Mouse (Mus musculus) midbrain, embryonic 15.5 days (tissue): Measurements from ENCODE around the gene Ahnak. TPM values are rescaled to one million over a fixed set of nuclear protein-coding genes. Genes with fewer than 3 reads are reported as not detected.
A peak's percentile ranks its signal among the peaks of the same experiment; 100 is the strongest.
"Not testable (repeated sequence)": the region's sequence is repeated elsewhere in the genome, so short reads cannot be mapped to it uniquely, and the experiment has no call there.

Source experiments
- ATAC-seq: fragments of 200-750 bp; cut with Nextera tagmentation; replicated peaks from 2 replicates; pipeline ENCODE4 v1.8.0; 2017; ENCODE audit warnings: moderate TSS enrichment
- H3K27ac ChIP-seq: fragments of 300-500 bp; sonication (generic); 2 replicates; pipeline ENCODE4 v1.5.1; 2015; ENCODE audit warnings: mild to moderate bottlenecking, inconsistent platforms
- H3K27me3 ChIP-seq: fragments of 300-500 bp; sonication (generic); replicated peaks from 2 replicates; pipeline ENCODE4 v1.6.1; 2015; ENCODE audit warnings: inconsistent platforms
- H3K36me3 ChIP-seq: fragments of 300-500 bp; sonication (generic); replicated peaks from 2 replicates; pipeline ENCODE4 v1.6.1; 2015; ENCODE audit warnings: inconsistent platforms
- H3K4me1 ChIP-seq: fragments of 300-500 bp; sonication (generic); 2 replicates; pipeline ENCODE4 v1.6.1; 2015; ENCODE audit warnings: inconsistent platforms
- H3K4me2 ChIP-seq: fragments of 300-500 bp; sonication (generic); 2 replicates; pipeline ENCODE4 v1.6.1; 2015; ENCODE audit warnings: inconsistent platforms, mild to moderate bottlenecking, moderate library complexity
- H3K4me3 ChIP-seq: fragments of 300-500 bp; sonication (generic); 2 replicates; pipeline ENCODE4 v1.5.1; 2015; ENCODE audit warnings: mild to moderate bottlenecking, inconsistent platforms
- H3K9ac ChIP-seq: fragments of 300-500 bp; sonication (generic); 2 replicates; pipeline ENCODE4 v1.6.1; 2015; ENCODE audit warnings: mild to moderate bottlenecking, inconsistent platforms
- H3K9me3 ChIP-seq: fragments of 300-500 bp; sonication (generic); 2 replicates; pipeline ENCODE4 v1.6.1; 2016; ENCODE audit warnings: inconsistent platforms
- WGBS: fragments of 180-500 bp; shearing (Covaris S2); methylation state at CpG from one replicate; pipeline ENCODE4 v1.1.7; 2015; ENCODE audit warnings: mixed read lengths; 5-methylcytosine and 5-hydroxymethylcytosine counted together
- polyA plus RNA-seq: library from polyadenylated mRNA; unstranded; fragments of >200 nt; fragmentation: Nextera tagmentation; extraction: Ambion mirVana; gene quantifications from 2 replicates; pipeline ENCODE4 v1.2.1, GENCODE M21; 2015

Gene Ahnak
- polyA plus RNA-seq, 1 experiment from 2014 or later, result 4.9 TPM

DNA sequence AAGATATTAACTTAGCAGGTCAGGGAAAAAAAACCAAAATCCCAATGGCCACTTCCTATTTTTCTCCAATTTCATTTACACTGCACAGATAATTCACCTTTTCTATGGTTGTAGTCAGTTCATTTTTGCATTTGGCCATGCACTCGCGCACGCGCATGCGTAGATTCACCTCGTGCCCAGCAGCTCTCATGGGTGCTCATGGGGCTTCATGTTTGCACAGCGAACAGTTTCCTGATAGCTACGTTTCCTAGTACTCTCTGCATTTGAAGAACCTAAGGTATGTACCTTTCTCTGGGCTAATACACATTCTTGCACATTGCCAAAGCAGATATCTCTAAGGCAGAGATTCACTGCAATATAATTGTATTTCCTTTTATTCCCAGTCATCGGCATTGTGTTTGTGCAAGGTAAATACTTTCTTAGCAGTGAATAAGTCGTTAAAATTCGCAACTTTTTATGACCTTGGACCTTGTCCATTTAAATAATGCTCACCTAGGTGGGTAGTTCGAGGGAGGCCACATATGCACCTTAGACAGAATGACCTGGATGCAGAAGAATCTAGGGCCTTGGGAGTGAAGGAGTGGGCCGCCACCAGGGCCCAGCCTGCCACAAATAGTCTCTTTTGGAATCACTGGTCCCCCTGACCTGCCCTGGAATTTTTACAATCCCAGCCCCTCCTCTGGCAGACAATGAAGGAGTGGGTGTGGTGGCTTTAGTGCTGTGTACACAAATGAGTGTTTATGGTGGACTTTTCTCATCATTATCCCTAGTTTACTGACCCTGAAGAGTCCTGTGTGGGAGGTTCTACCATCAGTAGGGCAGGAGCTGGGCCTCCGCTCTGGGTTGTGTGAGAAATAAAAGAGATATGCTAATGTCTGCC is 92.5 kb downstream of the Ahnak start:
- Histone ChIP-seq H3K9me3 (no peaks in the 10 kb centered on the region), H3K9ac (no peak overlapping the region), H3K4me3 (no peak overlapping the region), H3K4me2 (no peak overlapping the region; the same call in 1 of the 2 replicates), H3K36me3 (no peaks in the 10 kb centered on the region), H3K27ac (no peak overlapping the region), H3K4me1 (peaks cover 6% of the 10 kb centered on the region; the same call in 1 of the 2 replicates), H3K27me3 (no peaks in the 10 kb centered on the region)
- 0 out of 2 replicates have a peak, but pooled peaks have one; percentile 22 for ATAC-seq
- 89% methylated on average over 14 of the region's 14 CpGs for WGBS

DNA sequence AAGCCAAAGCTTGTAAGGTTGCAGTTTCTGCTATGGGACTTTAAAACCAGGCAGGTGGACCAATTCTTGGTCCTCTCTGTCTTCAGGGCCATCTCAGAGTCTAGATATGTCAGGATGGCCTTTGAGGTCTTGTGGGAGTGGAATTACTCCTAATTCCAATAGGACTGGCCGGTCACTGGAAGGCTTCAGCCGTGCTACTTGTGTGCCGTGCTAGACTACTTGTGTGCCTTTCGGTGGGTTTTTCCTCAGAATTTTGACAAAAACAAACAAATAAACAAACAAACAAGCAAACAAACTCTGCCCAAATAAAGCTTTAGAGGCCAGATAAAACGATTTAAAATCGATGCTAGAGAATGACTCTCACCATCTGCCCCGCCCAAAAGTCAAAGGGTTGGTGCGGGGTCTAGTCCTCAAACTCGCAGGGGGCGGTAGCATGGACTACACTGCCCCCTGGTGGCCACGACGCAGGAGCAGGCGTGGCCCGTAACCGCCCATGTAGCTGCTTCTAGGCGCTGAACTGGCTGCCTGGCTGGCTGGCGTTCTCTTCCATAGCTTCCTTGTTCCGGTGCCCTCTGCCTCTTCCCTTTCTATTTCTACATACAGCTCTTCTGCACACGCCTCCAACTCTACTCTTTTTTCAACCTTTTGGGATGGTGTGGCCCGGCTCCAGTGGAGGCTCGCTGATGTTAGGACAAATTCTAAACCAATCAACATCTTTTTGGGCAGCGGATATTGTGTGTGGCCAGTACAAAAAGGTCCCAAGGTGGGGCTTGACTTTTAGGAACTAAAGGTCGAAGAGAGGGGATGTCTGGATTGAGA is 93.3 kb downstream of the Ahnak start:
- peak; percentile 95 for ATAC-seq

DNA sequence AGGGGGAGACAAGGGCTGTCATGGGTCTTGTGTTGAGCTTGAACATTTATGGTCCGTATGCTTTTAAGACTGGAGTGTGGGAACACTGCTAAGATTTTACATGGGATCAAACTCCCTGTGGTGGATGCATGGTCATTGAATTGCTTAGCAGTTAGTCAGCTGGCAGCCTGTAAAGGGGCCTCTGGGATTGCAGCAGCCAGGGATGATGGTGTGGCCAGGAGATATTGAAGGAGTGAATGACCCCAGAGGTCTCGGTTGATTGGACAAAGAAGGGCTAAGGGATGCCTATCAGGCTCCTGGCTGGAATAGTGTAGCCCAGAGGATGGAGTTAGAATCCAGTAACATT is 93.9 kb downstream of the Ahnak start:
- H3K27me3 ChIP-seq, result no peaks in the 10 kb centered on the region
- ATAC-seq, result peak; percentile 46
- no peak overlapping the region for H3K4me3 ChIP-seq
- peaks cover 6% of the 10 kb centered on the region; the same call in 1 of the 2 replicates for H3K4me1 ChIP-seq
- H3K36me3 ChIP-seq, result no peaks in the 10 kb centered on the region
- H3K9me3 ChIP-seq, result no peaks in the 10 kb centered on the region
- H3K4me2 ChIP-seq, result no peak overlapping the region
- WGBS, result 80% methylated on average over 2 of the region's 2 CpGs
- H3K9ac ChIP-seq, result no peak overlapping the region
- no peak overlapping the region for H3K27ac ChIP-seq

More for the DNA sequence above, 93.3 kb downstream of the Ahnak start:
- no peak overlapping the region for H3K9ac ChIP-seq
- no peak overlapping the region for H3K27ac ChIP-seq
- H3K27me3 ChIP-seq, result no peaks in the 10 kb centered on the region
- no peak overlapping the region for H3K4me3 ChIP-seq
- H3K4me2 ChIP-seq, result peak overlapping the region; percentile 37
- H3K36me3 ChIP-seq, result no peaks in the 10 kb centered on the region
- WGBS, result 15% methylated on average over 23 of the region's 23 CpGs
- peaks cover 6% of the 10 kb centered on the region; the same call in 1 of the 2 replicates for H3K4me1 ChIP-seq
- H3K9me3 ChIP-seq, result no peaks in the 10 kb centered on the region

- not testable (repeated sequence) for H3K36me3 ChIP-seq, H3K27me3 ChIP-seq, H3K27ac ChIP-seq, H3K9ac ChIP-seq, ATAC-seq, H3K4me3 ChIP-seq, H3K4me1 ChIP-seq, H3K4me2 ChIP-seq, H3K9me3 ChIP-seq
- WGBS, result 77% methylated on average over 2 of the region's 2 CpGs
These were observed 94.8 kb downstream of the Ahnak start for GRCm38 (mm10) chr19:9083892-9084291.

DNA sequence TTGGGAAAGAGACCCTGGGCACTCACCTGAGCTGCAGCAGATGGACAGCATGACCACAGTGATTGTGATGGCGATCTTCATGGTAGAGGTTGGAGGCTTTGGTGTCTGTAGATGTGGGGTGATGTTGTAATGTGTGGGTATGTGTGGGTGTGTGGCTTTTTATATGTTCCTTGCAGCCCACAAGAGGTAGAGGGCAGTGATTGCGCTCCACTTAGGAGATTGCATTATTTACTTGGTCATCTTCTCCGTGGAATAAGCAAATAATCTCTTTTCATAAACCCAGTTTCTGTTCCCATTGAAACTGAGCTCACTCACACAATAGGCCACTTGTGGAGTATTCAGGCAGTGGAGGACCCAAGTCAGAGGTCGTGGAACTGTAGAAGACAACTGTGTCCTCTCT is 98.7 kb downstream of the Ahnak start, which contains the start of gene Scgb1a1:
TSS of gene Scgb1a1 (minus strand) at position 138 of the 400 bp plus-strand sequence.
- no peaks in the 10 kb centered on the region for H3K27me3 ChIP-seq
- no peak within 1 kb of the TSS for H3K9ac ChIP-seq
- no peaks in the 10 kb centered on the region for H3K9me3 ChIP-seq
- 81% methylated on average over 4 of the region's 4 CpGs for WGBS
- H3K4me3 ChIP-seq, result no peak within 1 kb of the TSS
- no peak within 1 kb of the TSS for H3K27ac ChIP-seq
- no peaks in the 10 kb centered on the region for H3K36me3 ChIP-seq
- H3K4me1 ChIP-seq, result no peaks in the 10 kb centered on the region
- no peak for ATAC-seq
- H3K4me2 ChIP-seq, result no peak within 1 kb of the TSS

DNA sequence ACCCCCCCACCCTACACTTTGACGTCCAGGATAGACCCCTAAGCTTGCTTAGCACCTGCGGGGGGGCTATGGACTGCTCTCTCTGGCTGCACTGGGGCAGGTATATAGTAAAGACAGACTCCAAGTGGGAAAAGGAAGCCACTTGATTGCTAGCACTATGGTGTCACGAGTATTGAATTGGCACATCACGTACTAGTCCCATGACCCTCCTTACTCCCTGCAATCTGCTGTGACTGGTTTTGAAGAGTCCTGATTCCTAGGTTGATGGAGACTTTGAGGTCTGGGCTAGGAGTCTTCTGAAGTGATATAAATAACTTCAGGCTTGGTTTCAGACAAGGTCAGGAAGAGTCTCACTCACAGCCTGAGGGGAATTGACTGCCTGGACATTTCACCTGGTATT is 101.1 kb downstream of the Ahnak start:
- Histone ChIP-seq H3K27me3 (no peaks in the 10 kb centered on the region), H3K36me3 (no peaks in the 10 kb centered on the region), H3K9me3 (no peaks in the 10 kb centered on the region), H3K4me2 (no peak overlapping the region), H3K4me3 (no peak overlapping the region), H3K27ac (no peak overlapping the region), H3K4me1 (no peaks in the 10 kb centered on the region), H3K9ac (no peak overlapping the region)
- 74% methylated on average over 4 of the region's 4 CpGs for WGBS
- ATAC-seq, result no peak

- no peak for ATAC-seq
- Histone ChIP-seq H3K4me3 (no peak overlapping the region), H3K9ac (no peak overlapping the region), H3K4me1 (no peaks in the 10 kb centered on the region), H3K9me3 (no peaks in the 10 kb centered on the region), H3K4me2 (no peak overlapping the region), H3K27ac (no peak overlapping the region), H3K27me3 (no peaks in the 10 kb centered on the region), H3K36me3 (no peaks in the 10 kb centered on the region)
- WGBS, result 69% methylated on average over 2 of the region's 2 CpGs
These were observed 101.6 kb downstream of the Ahnak start for GRCm38 (mm10) chr19:9090709-9091108.

- H3K27ac ChIP-seq, result no peak overlapping the region
- H3K27me3 ChIP-seq, result no peaks in the 10 kb centered on the region
- whole genome bisulfite sequencing, result 77% methylated on average over 5 of the region's 5 CpGs
- no peak for ATAC-seq
- H3K4me2 ChIP-seq, result no peak overlapping the region
- H3K9ac ChIP-seq, result no peak overlapping the region
- no peaks in the 10 kb centered on the region for H3K4me1 ChIP-seq
- H3K36me3 ChIP-seq, result no peaks in the 10 kb centered on the region
- H3K9me3 ChIP-seq, result no peaks in the 10 kb centered on the region
- H3K4me3 ChIP-seq, result no peak overlapping the region
These were observed 106.0 kb downstream of the Ahnak start for GRCm38 (mm10) chr19:9095111-9095510.

DNA sequence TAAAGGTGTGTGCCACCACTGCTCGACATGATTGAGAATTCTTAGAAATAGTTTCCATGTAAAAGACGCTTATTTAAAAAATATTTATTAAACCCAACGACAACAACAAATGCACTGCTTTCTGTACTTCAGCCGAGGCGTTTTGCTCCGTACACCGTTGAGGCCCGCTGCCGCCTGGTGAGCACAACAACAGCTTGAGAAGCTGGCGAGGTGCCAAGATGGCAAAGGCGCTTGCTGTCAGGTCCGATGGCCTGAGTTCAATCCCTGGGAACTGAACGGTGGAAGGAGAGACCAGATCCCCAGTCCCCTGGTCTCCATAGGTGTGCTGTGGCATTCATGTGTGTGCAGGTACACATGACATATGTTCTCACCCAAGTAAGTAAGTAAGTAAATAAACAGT is 108.4 kb downstream of the Ahnak start:
- Histone ChIP-seq H3K9ac (no peak overlapping the region), H3K4me3 (no peak overlapping the region), H3K4me2 (no peak overlapping the region), H3K27me3 (no peaks in the 10 kb centered on the region), H3K4me1 (no peaks in the 10 kb centered on the region), H3K27ac (no peak overlapping the region), H3K36me3 (no peaks in the 10 kb centered on the region), H3K9me3 (no peaks in the 10 kb centered on the region)
- WGBS, result 78% methylated on average over 13 of the region's 13 CpGs
- no peak for ATAC-seq

DNA sequence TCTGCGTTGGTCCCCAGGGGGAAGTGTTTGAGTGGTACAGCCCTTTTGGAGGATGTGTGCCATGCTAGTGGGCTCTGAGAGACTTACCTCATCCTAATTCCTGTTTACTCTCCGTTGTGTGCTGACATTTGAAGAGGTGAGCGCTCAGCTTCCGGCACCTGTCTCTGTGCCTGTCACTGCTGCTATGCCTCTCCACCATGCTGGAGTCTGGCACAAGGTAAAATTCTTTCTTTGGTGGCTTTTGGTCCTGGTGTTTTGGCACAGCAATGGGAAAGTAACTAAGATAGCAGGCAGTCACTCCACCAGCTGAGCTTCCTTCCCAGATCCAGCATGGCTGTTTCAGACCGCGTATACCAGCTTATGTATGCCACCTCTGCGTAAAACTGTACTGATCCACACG is 110.7 kb downstream of the Ahnak start:
- WGBS, result 87% methylated on average over 8 of the region's 8 CpGs
- H3K27me3 ChIP-seq, result no peaks in the 10 kb centered on the region
- H3K9ac ChIP-seq, result no peak overlapping the region
- H3K36me3 ChIP-seq, result no peaks in the 10 kb centered on the region
- no peak overlapping the region for H3K27ac ChIP-seq
- no peaks in the 10 kb centered on the region for H3K4me1 ChIP-seq
- H3K9me3 ChIP-seq, result no peaks in the 10 kb centered on the region
- no peak for ATAC-seq
- H3K4me3 ChIP-seq, result no peak overlapping the region
- no peak overlapping the region for H3K4me2 ChIP-seq

- no peaks in the 10 kb centered on the region for H3K27me3 ChIP-seq
- H3K4me1 ChIP-seq, result no peaks in the 10 kb centered on the region
- H3K27ac ChIP-seq, result no peak overlapping the region
- no peaks in the 10 kb centered on the region for H3K9me3 ChIP-seq
- H3K4me3 ChIP-seq, result no peak overlapping the region
- 89% methylated on average over 17 of the region's 17 CpGs for WGBS
- no peak for ATAC-seq
- H3K36me3 ChIP-seq, result no peaks in the 10 kb centered on the region
- H3K4me2 ChIP-seq, result no peak overlapping the region
- H3K9ac ChIP-seq, result no peak overlapping the region
These were observed 111.4 kb downstream of the Ahnak start for GRCm38 (mm10) chr19:9100297-9101061.

- WGBS, result 68% methylated on average over 2 of the region's 2 CpGs
These were observed 112.0 kb downstream of the Ahnak start for GRCm38 (mm10) chr19:9101062-9101457.

More at GRCm38 (mm10) chr19:9101062-9101457, 112.0 kb downstream of the Ahnak start:
- ATAC-seq, result no peak
- Histone ChIP-seq H3K4me3 (no peak overlapping the region), H3K4me2 (no peak overlapping the region), H3K4me1 (no peaks in the 10 kb centered on the region), H3K27ac (no peak overlapping the region), H3K9ac (no peak overlapping the region), H3K9me3 (no peaks in the 10 kb centered on the region), H3K27me3 (no peaks in the 10 kb centered on the region), H3K36me3 (no peaks in the 10 kb centered on the region)
